Mouse (Mus musculus) stomach, postnatal 0 days (tissue): ENCODE results near the gene Tppp2.

ENCODE experiments used
- CTCF ChIP-seq: IDR thresholded peaks from 2 replicates; pipeline ENCODE4 v1.5.1; 2016; ENCODE audit warnings: antibody characterized with exemption, low read depth, mild to moderate bottlenecking, moderate library complexity
- EP300 ChIP-seq: optimal IDR thresholded peaks from 2 replicates; pipeline ENCODE3; 2016; ENCODE audit warnings: antibody characterized with exemption

DNA sequence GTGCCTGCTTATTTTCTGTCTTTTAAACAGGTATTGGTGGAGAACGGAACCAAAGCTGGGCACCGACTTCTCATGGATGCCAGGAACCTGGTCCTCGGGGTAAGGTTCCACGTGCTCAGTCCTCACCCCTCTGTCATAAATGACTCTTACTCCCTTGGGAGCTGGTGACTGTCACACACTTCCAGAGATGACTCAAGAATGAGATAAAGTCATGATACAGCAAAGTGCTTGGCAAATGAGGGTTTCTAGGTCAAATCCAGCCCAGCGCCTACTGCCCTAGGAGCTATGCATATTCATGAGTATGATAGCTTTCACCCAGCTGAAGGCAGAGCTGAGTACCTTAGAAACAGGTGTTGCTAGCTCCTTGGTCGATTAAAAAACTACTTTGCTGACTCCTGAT, 28.4 kb upstream of the Tppp2 start:
- TF ChIP-seq EP300: no peak
- TF ChIP-seq CTCF: no peak
